Mouse (Mus musculus) heart, embryonic 12.5 days (tissue): ENCODE measurements around the gene Asb3. TPM values are rescaled to one million over a fixed set of nuclear protein-coding genes. Genes with fewer than 3 reads are reported as not detected.

Experiments
- ATAC-seq: fragments of 200-750 bp; cut with Nextera tagmentation; 2 replicates; pipeline ENCODE4 v1.8.0; 2017; ENCODE audit warnings: moderate TSS enrichment, moderate library complexity; ENCODE audit not compliant: insufficient number of reproducible peaks, low FRiP score
- H3K27ac ChIP-seq: fragments of 300-500 bp; sonication (generic); 2 replicates; pipeline ENCODE4 v1.5.1; 2016; ENCODE audit warnings: mild to moderate bottlenecking, moderate library complexity; ENCODE audit not compliant: poor library complexity, severe bottlenecking
- H3K27me3 ChIP-seq: fragments of 300-500 bp; sonication (generic); replicated peaks from 2 replicates; pipeline ENCODE4 v1.6.1; 2016; ENCODE audit warnings: mild to moderate bottlenecking, moderate library complexity
- H3K36me3 ChIP-seq: fragments of 300-500 bp; sonication (generic); 2 replicates; pipeline ENCODE4 v1.6.1; 2016; ENCODE audit warnings: mild to moderate bottlenecking, moderate library complexity
- H3K4me1 ChIP-seq: fragments of 300-500 bp; sonication (generic); replicated peaks from 2 replicates; pipeline ENCODE4 v1.6.1; 2016; ENCODE audit warnings: mild to moderate bottlenecking
- H3K4me2 ChIP-seq: fragments of 300-500 bp; sonication (generic); 2 replicates; pipeline ENCODE4 v1.6.1; 2016; ENCODE audit warnings: mild to moderate bottlenecking, moderate library complexity
- H3K4me3 ChIP-seq: fragments of 300-500 bp; sonication (generic); 2 replicates; pipeline ENCODE4 v1.5.1; 2016; ENCODE audit warnings: mild to moderate bottlenecking
- H3K9ac ChIP-seq: fragments of 300-500 bp; sonication (generic); 2 replicates; pipeline ENCODE4 v1.6.1; 2016; ENCODE audit warnings: mild to moderate bottlenecking, moderate library complexity
- H3K9me3 ChIP-seq: fragments of 300-500 bp; sonication (generic); replicated peaks from 2 replicates; pipeline ENCODE4 v1.6.1; 2016; ENCODE audit warnings: mild to moderate bottlenecking, moderate library complexity
- WGBS: fragments of 180-500 bp; shearing (Covaris S2); methylation state at CpG from one replicate; pipeline ENCODE4 v1.1.7; 2016; 5-methylcytosine and 5-hydroxymethylcytosine counted together
- polyA plus RNA-seq: library from polyadenylated mRNA; unstranded; fragments of >200 nt; fragmentation: Nextera tagmentation; extraction: Ambion mirVana; gene quantifications from 2 replicates; pipeline ENCODE4 v1.2.1, GENCODE M21; 2016

Gene Asb3
- polyA plus RNA-seq, 1 experiment from 2014 or later, result 21.1 TPM

- 92% methylated on average over 2 of the region's 2 CpGs for WGBS
Observed at GRCm38 (mm10) chr11:30943522-30943921, 58.3 kb downstream of the Asb3 start.

GRCm38 (mm10) chr11:30952829-30953228 is 67.6 kb downstream of the Asb3 start:
- Histone ChIP-seq H3K4me3 (peak overlapping the region; percentile 98), H3K27ac (no peak overlapping the region), H3K4me2 (peak overlapping the region; percentile 84), H3K9ac (peak overlapping the region; percentile 97; the same call in 1 of the 2 replicates), H3K36me3 (peaks cover 28% of the 10 kb centered on the region), H3K27me3 (no peaks in the 10 kb centered on the region), H3K4me1 (peaks cover 4% of the 10 kb centered on the region), H3K9me3 (0 out of 2 replicates have a peak, but pooled peaks cover 4% of the 10 kb centered on the region)
- 66% methylated on average over 5 of the region's 5 CpGs for WGBS
- no peak for ATAC-seq

More at GRCm38 (mm10) chr11:30943522-30943921, 58.3 kb downstream of the Asb3 start:
- no peak overlapping the region for H3K9ac ChIP-seq
- no peak overlapping the region for H3K4me2 ChIP-seq
- no peaks in the 10 kb centered on the region for H3K4me1 ChIP-seq
- H3K4me3 ChIP-seq, result no peak overlapping the region
- peaks cover 46% of the 10 kb centered on the region for H3K36me3 ChIP-seq
- no peak overlapping the region for H3K27ac ChIP-seq
- no peaks in the 10 kb centered on the region for H3K9me3 ChIP-seq
- H3K27me3 ChIP-seq, result no peaks in the 10 kb centered on the region
- no peak for ATAC-seq

GRCm38 (mm10) chr11:30953469-30954154 is 68.4 kb downstream of the Asb3 start:
- Histone ChIP-seq H3K9ac (peak overlapping the region; percentile 97), H3K36me3 (peaks cover 26% of the 10 kb centered on the region), H3K4me3 (peak overlapping the region; percentile 98), H3K9me3 (0 out of 2 replicates have a peak, but pooled peaks cover 4% of the 10 kb centered on the region), H3K4me1 (peaks cover 4% of the 10 kb centered on the region), H3K4me2 (peak overlapping the region; percentile 84), H3K27me3 (no peaks in the 10 kb centered on the region), H3K27ac (peak overlapping the region; percentile 90)
- WGBS, result under 1% methylated on average over 32 of the region's 32 CpGs
- ATAC-seq, result peak; percentile 89

GRCm38 (mm10) chr11:30954279-30954725 is 69.1 kb downstream of the Asb3 start, which contains the start of gene Erlec1:
Gene Erlec1, minus strand, starts transcription at chr11:30954335.
- peak within 1 kb of the TSS; percentile 90 for H3K27ac ChIP-seq
- peaks cover 23% of the 10 kb centered on the region for H3K36me3 ChIP-seq
- H3K27me3 ChIP-seq, result no peaks in the 10 kb centered on the region
- WGBS, result 0% methylated on average over 40 of the region's 40 CpGs
- H3K9me3 ChIP-seq, result 0 out of 2 replicates have a peak, but pooled peaks cover 4% of the 10 kb centered on the region
- H3K9ac ChIP-seq, result peak within 1 kb of the TSS; percentile 97
- H3K4me1 ChIP-seq, result peaks cover 4% of the 10 kb centered on the region
- H3K4me3 ChIP-seq, result peak within 1 kb of the TSS; percentile 98
- peak within 1 kb of the TSS; percentile 84 for H3K4me2 ChIP-seq
- ATAC-seq, result peak; percentile 93

- ATAC-seq, result no peak
- no peak overlapping the region for H3K4me2 ChIP-seq
Observed at GRCm38 (mm10) chr11:30985237-30985636, 100.0 kb downstream of the Asb3 start.

GRCm38 (mm10) chr11:30985877-30986624 is 100.8 kb downstream of the Asb3 start, which contains the start of gene Chac2:
Gene Chac2, minus strand, starts transcription at chr11:30986350.
- Histone ChIP-seq H3K4me3 (peak within 1 kb of the TSS; percentile 80), H3K36me3 (no peaks in the 10 kb centered on the region), H3K9ac (peak within 1 kb of the TSS; percentile 86), H3K4me2 (peak within 1 kb of the TSS; percentile 93), H3K27ac (peak within 1 kb of the TSS; percentile 75), H3K27me3 (no peaks in the 10 kb centered on the region), H3K9me3 (no peaks in the 10 kb centered on the region), H3K4me1 (peaks cover 4% of the 10 kb centered on the region; the same call in 1 of the 2 replicates)
- peak; percentile 98 for ATAC-seq
- WGBS, result under 1% methylated on average over 22 of the region's 22 CpGs

More at GRCm38 (mm10) chr11:30985237-30985636, 100.0 kb downstream of the Asb3 start:
- 44% methylated on average over 2 of the region's 2 CpGs for WGBS
- H3K4me1 ChIP-seq, result peaks cover 4% of the 10 kb centered on the region; the same call in 1 of the 2 replicates
- H3K9me3 ChIP-seq, result no peaks in the 10 kb centered on the region
- no peaks in the 10 kb centered on the region for H3K36me3 ChIP-seq
- no peak overlapping the region for H3K27ac ChIP-seq
- no peak overlapping the region for H3K4me3 ChIP-seq
- H3K9ac ChIP-seq, result no peak overlapping the region
- H3K27me3 ChIP-seq, result no peaks in the 10 kb centered on the region

- Histone ChIP-seq H3K27ac (peak overlapping the region; percentile 67), H3K4me3 (peak overlapping the region; percentile 80), H3K36me3 (no peaks in the 10 kb centered on the region), H3K9me3 (no peaks in the 10 kb centered on the region), H3K27me3 (no peaks in the 10 kb centered on the region), H3K4me1 (peaks cover 4% of the 10 kb centered on the region; the same call in 1 of the 2 replicates), H3K9ac (peak overlapping the region; percentile 86), H3K4me2 (peak overlapping the region; percentile 93)
- peak; percentile 74 for ATAC-seq
- WGBS, result 0% methylated on average over 2 of the region's 2 CpGs
Observed at GRCm38 (mm10) chr11:30986625-30987017, 101.4 kb downstream of the Asb3 start.

GRCm38 (mm10) chr11:30996670-30997069 is 111.5 kb downstream of the Asb3 start:
- Histone ChIP-seq H3K4me2 (no peak overlapping the region), H3K27me3 (no peaks in the 10 kb centered on the region), H3K4me1 (no peaks in the 10 kb centered on the region), H3K27ac (no peak overlapping the region), H3K36me3 (peaks cover 3% of the 10 kb centered on the region; the same call in 1 of the 2 replicates), H3K9ac (no peak overlapping the region), H3K9me3 (no peaks in the 10 kb centered on the region), H3K4me3 (no peak overlapping the region)
- WGBS, result 82% methylated on average over 3 of the region's 3 CpGs
- ATAC-seq, result peak; percentile 82

- 76% methylated on average over 5 of the region's 5 CpGs for WGBS
- ATAC-seq, result peak; percentile 26; the same call in 1 of the 2 replicates
- Histone ChIP-seq H3K9me3 (no peaks in the 10 kb centered on the region), H3K4me3 (no peak overlapping the region), H3K9ac (no peak overlapping the region), H3K4me2 (no peak overlapping the region), H3K36me3 (peaks cover 3% of the 10 kb centered on the region; the same call in 1 of the 2 replicates), H3K27me3 (no peaks in the 10 kb centered on the region), H3K4me1 (no peaks in the 10 kb centered on the region), H3K27ac (no peak overlapping the region)
Observed at GRCm38 (mm10) chr11:30998199-30998598, 113.0 kb downstream of the Asb3 start.

- H3K4me3 ChIP-seq, result no peak overlapping the region
- ATAC-seq, result no peak
- H3K27ac ChIP-seq, result no peak overlapping the region
- H3K9me3 ChIP-seq, result no peaks in the 10 kb centered on the region
- no peak overlapping the region for H3K4me2 ChIP-seq
- no peak overlapping the region for H3K9ac ChIP-seq
- H3K36me3 ChIP-seq, result peaks cover 3% of the 10 kb centered on the region; the same call in 1 of the 2 replicates
- no peaks in the 10 kb centered on the region for H3K4me1 ChIP-seq
- H3K27me3 ChIP-seq, result no peaks in the 10 kb centered on the region
- WGBS, result 59% methylated on average over 2 of the region's 2 CpGs
Observed at GRCm38 (mm10) chr11:30998704-30999103, 113.5 kb downstream of the Asb3 start.

GRCm38 (mm10) chr11:31000028-31000427 is 114.8 kb downstream of the Asb3 start:
- 80% methylated on average over 2 of the region's 2 CpGs for WGBS
- no peak overlapping the region for H3K4me3 ChIP-seq

More at GRCm38 (mm10) chr11:31000028-31000427, 114.8 kb downstream of the Asb3 start:
- no peak for ATAC-seq
- Histone ChIP-seq H3K4me1 (no peaks in the 10 kb centered on the region), H3K4me2 (no peak overlapping the region), H3K9me3 (no peaks in the 10 kb centered on the region), H3K9ac (no peak overlapping the region), H3K36me3 (peaks cover 3% of the 10 kb centered on the region; the same call in 1 of the 2 replicates), H3K27ac (no peak overlapping the region), H3K27me3 (no peaks in the 10 kb centered on the region)
